Mouse (Mus musculus): ENCODE results near the gene Fbxo6. TPM values are rescaled to one million over a fixed set of nuclear protein-coding genes. Genes with fewer than 3 reads are reported as not detected.

Fbxo6 gene
- polyA plus RNA-seq, 1 experiment, result 30.8 TPM

DNA sequence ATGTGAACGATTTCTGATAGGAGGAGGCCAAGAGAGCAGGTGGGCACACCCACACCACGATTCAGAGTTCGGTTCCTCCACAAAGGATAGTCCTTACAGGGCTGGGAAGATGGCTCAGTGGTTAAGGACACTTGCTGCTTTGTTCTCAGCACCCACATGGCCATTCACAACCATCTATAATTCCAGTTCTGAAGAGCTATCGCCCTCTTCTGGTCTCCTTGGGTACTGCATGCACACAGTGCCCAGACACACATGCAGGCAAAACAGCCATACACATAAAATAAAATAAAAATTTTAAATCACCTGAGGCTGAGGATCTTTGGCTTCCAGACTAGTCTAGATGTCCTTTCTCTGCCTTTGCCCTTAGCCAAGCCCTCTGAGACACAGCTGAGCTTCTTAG lies 34.5 kb downstream of the Fbxo6 start:
- TF ChIP-seq CTCF (IDR thresholded peaks at IDR 0.05; ENCODE audit: extremely low read depth, insufficient read depth, insufficient read length, insufficient replicate concordance) (no peak), POLR2A (IDR thresholded peaks at IDR 0.05; ENCODE audit: low read depth, low read length) (no peak)
- Histone ChIP-seq H3K36me3 (ENCODE audit: control insufficient read depth, insufficient read depth, low read length) (no peaks in the 10 kb centered on the region), H3K27ac (ENCODE audit: insufficient read depth, low read length) (no peak overlapping the region), H3K4me3 (ENCODE audit: extremely low read depth, insufficient read depth, insufficient read length) (no peak overlapping the region), H3K27me3 (ENCODE audit: control insufficient read depth, insufficient read depth, low read length) (no peaks in the 10 kb centered on the region), H3K4me1 (ENCODE audit: control insufficient read depth, insufficient read depth, insufficient read length) (no peaks in the 10 kb centered on the region)
- DNase-seq (ENCODE audit: low read depth in 1 of 2, low spot score in 2 of 2), result no peak
- WGBS, result 74% methylated on average over 4 of the region's 4 CpGs

- no peak overlapping the region for H3K4me3 ChIP-seq (ENCODE audit: extremely low read depth, insufficient read depth, insufficient read length)
- no peaks in the 10 kb centered on the region for H3K4me1 ChIP-seq (ENCODE audit: control insufficient read depth, insufficient read depth, insufficient read length)
- no peak overlapping the region for H3K27ac ChIP-seq (ENCODE audit: insufficient read depth, low read length)
- no peak for DNase-seq (ENCODE audit: low read depth in 1 of 2, low spot score in 2 of 2)
- no peaks in the 10 kb centered on the region for H3K36me3 ChIP-seq (ENCODE audit: control insufficient read depth, insufficient read depth, low read length)
- TF ChIP-seq CTCF (IDR thresholded peaks at IDR 0.05; ENCODE audit: extremely low read depth, insufficient read depth, insufficient read length, insufficient replicate concordance) (no peak), POLR2A (IDR thresholded peaks at IDR 0.05; ENCODE audit: low read depth, low read length) (no peak)
- WGBS, result 80% methylated on average over 4 of the region's 4 CpGs
- no peaks in the 10 kb centered on the region for H3K27me3 ChIP-seq (ENCODE audit: control insufficient read depth, insufficient read depth, low read length)
These were observed 35.3 kb downstream of the Fbxo6 start for GRCm38 (mm10) chr4:148116657-148117056.

GRCm38 (mm10) chr4:148115467-148115866 lies 36.5 kb downstream of the Fbxo6 start:
- no peak overlapping the region for H3K27ac ChIP-seq (ENCODE audit: insufficient read depth, low read length)
- TF ChIP-seq CTCF (IDR thresholded peaks at IDR 0.05; ENCODE audit: extremely low read depth, insufficient read depth, insufficient read length, insufficient replicate concordance) (peak; percentile 39; the same call in 1 of the 2 replicates), POLR2A (IDR thresholded peaks at IDR 0.05; ENCODE audit: low read depth, low read length) (no peak)
- 4% methylated on average over 15 of the region's 15 CpGs for WGBS
- H3K4me3 ChIP-seq (ENCODE audit: extremely low read depth, insufficient read depth, insufficient read length), result no peak overlapping the region
- peak; percentile 17 to 45 for DNase-seq (ENCODE audit: low read depth in 1 of 2, low spot score in 2 of 2)
- no peaks in the 10 kb centered on the region for H3K36me3 ChIP-seq (ENCODE audit: control insufficient read depth, insufficient read depth, low read length)
- no peaks in the 10 kb centered on the region for H3K27me3 ChIP-seq (ENCODE audit: control insufficient read depth, insufficient read depth, low read length)
- no peaks in the 10 kb centered on the region for H3K4me1 ChIP-seq (ENCODE audit: control insufficient read depth, insufficient read depth, insufficient read length)

DNA sequence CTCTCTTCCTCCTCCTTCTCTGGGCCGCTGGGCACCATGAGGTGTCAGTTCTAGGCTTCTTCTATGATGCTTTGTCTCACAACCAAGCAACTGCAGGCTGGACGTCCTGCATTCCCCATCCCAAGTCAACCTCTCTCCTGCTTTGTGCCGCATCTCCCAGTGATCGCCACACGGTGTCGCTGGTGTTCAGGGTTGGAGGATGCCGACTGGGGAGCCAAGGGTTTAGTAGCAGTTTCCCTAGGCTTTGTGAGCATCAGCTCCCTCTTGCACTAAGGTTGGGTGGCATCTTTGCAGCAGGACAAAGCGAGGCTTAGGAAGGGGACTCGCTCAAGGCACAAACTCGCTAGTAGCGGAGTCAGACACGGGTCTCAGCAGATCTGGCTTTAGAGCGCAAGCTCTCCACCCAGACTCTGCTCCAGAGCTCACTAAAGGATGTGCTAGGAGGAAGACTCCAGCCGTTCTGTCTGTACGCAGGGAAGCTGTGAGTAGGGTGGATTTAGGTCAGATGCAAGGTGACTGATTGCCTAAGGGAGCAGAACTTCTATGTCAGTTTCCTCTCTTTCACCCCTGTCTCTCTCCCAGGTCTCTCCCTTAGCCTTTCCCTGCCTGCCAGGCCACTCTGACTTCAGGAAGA lies 37.1 kb downstream of the Fbxo6 start:
- H3K27ac ChIP-seq (ENCODE audit: insufficient read depth, low read length), result no peak overlapping the region
- H3K4me3 ChIP-seq (ENCODE audit: extremely low read depth, insufficient read depth, insufficient read length), result no peak overlapping the region
- 8% methylated on average over 15 of the region's 15 CpGs for WGBS
- no peaks in the 10 kb centered on the region for H3K36me3 ChIP-seq (ENCODE audit: control insufficient read depth, insufficient read depth, low read length)
- no peaks in the 10 kb centered on the region for H3K4me1 ChIP-seq (ENCODE audit: control insufficient read depth, insufficient read depth, insufficient read length)
- DNase-seq (ENCODE audit: low read depth in 1 of 2, low spot score in 2 of 2), result peak; percentile 35 to 77
- TF ChIP-seq CTCF (IDR thresholded peaks at IDR 0.05; ENCODE audit: extremely low read depth, insufficient read depth, insufficient read length, insufficient replicate concordance) (peak; percentile 99), POLR2A (IDR thresholded peaks at IDR 0.05; ENCODE audit: low read depth, low read length) (no peak)
- no peaks in the 10 kb centered on the region for H3K27me3 ChIP-seq (ENCODE audit: control insufficient read depth, insufficient read depth, low read length)

GRCm38 (mm10) chr4:148112519-148112918 lies 39.4 kb downstream of the Fbxo6 start:
- 84% methylated on average over 12 of the region's 12 CpGs for WGBS

DNA sequence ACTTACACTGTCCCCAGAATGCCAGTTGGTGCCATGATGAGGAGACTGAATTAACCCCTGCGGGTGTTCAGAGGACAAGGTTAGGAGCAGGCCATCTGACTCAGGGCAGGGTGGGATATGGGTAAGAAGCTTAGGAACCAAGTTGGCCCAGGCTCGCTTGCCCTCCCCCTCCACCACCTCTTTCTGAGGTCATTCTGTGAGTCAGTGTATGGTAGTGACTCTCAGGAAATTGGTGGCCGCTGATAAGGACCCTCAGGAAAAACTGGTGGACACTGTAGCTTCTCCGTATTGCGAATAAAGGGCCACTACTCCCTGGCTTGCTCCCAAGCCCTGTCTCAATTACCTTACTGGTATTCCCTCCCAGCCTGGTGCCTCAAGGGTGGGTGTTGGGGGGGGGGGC lies 42.7 kb downstream of the Fbxo6 start:
- no peak for DNase-seq (ENCODE audit: low read depth in 1 of 2, low spot score in 2 of 2)
- Histone ChIP-seq H3K4me1 (ENCODE audit: control insufficient read depth, insufficient read depth, insufficient read length) (no peaks in the 10 kb centered on the region), H3K4me3 (ENCODE audit: extremely low read depth, insufficient read depth, insufficient read length) (no peak overlapping the region), H3K27ac (ENCODE audit: insufficient read depth, low read length) (no peak overlapping the region), H3K36me3 (ENCODE audit: control insufficient read depth, insufficient read depth, low read length) (no peaks in the 10 kb centered on the region), H3K27me3 (ENCODE audit: control insufficient read depth, insufficient read depth, low read length) (no peaks in the 10 kb centered on the region)
- TF ChIP-seq POLR2A (IDR thresholded peaks at IDR 0.05; ENCODE audit: low read depth, low read length), result no peak
- TF ChIP-seq CTCF (IDR thresholded peaks at IDR 0.05; ENCODE audit: extremely low read depth, insufficient read depth, insufficient read length, insufficient replicate concordance), result no peak
- 54% methylated on average over 5 of the region's 5 CpGs for WGBS

More at GRCm38 (mm10) chr4:148112519-148112918, 39.4 kb downstream of the Fbxo6 start:
- no peak for DNase-seq (ENCODE audit: low read depth in 1 of 2, low spot score in 2 of 2)
- H3K27me3 ChIP-seq (ENCODE audit: control insufficient read depth, insufficient read depth, low read length), result no peaks in the 10 kb centered on the region
- no peaks in the 10 kb centered on the region for H3K36me3 ChIP-seq (ENCODE audit: control insufficient read depth, insufficient read depth, low read length)
- TF ChIP-seq CTCF (IDR thresholded peaks at IDR 0.05; ENCODE audit: extremely low read depth, insufficient read depth, insufficient read length, insufficient replicate concordance) (no peak), POLR2A (IDR thresholded peaks at IDR 0.05; ENCODE audit: low read depth, low read length) (no peak)
- no peak overlapping the region for H3K27ac ChIP-seq (ENCODE audit: insufficient read depth, low read length)
- no peak overlapping the region for H3K4me3 ChIP-seq (ENCODE audit: extremely low read depth, insufficient read depth, insufficient read length)
- no peaks in the 10 kb centered on the region for H3K4me1 ChIP-seq (ENCODE audit: control insufficient read depth, insufficient read depth, insufficient read length)

- H3K4me1 ChIP-seq (ENCODE audit: control insufficient read depth, insufficient read depth, insufficient read length), result no peaks in the 10 kb centered on the region
- DNase-seq (ENCODE audit: low read depth in 1 of 2, low spot score in 2 of 2), result no peak
- H3K27ac ChIP-seq (ENCODE audit: insufficient read depth, low read length), result no peak overlapping the region
- H3K27me3 ChIP-seq (ENCODE audit: control insufficient read depth, insufficient read depth, low read length), result no peaks in the 10 kb centered on the region
- H3K4me3 ChIP-seq (ENCODE audit: extremely low read depth, insufficient read depth, insufficient read length), result no peak overlapping the region
- no peaks in the 10 kb centered on the region for H3K36me3 ChIP-seq (ENCODE audit: control insufficient read depth, insufficient read depth, low read length)
- WGBS, result 43% methylated on average over 7 of the region's 7 CpGs
- TF ChIP-seq CTCF (IDR thresholded peaks at IDR 0.05; ENCODE audit: extremely low read depth, insufficient read depth, insufficient read length, insufficient replicate concordance) (no peak), POLR2A (IDR thresholded peaks at IDR 0.05; ENCODE audit: low read depth, low read length) (no peak)
These were observed 43.3 kb downstream of the Fbxo6 start for GRCm38 (mm10) chr4:148108565-148109100.

Data from spleen, adult 2 months (tissue).